Comparison of ENCODE assay signal across 8 mouse cellular contexts in genomic region chr12:41024512-41024911, GRCm38 (mm10). TPM values are rescaled to one million over a fixed set of nuclear protein-coding genes. Genes with fewer than 3 reads are reported as not detected.
DNase-seq lines count a peak whose midpoint lies in the region; ATAC-seq and TF ChIP-seq lines count a peak whose summit lies in the region.

No protein-coding gene starts in this region.

- no peak for TF ChIP-seq RAD21 in MEL (IDR thresholded peaks at IDR 0.05; ENCODE audit: low read depth, low read length)

- no peaks in the 10 kb centered on the region for H3K27me3 ChIP-seq in heart, embryonic 10.5 days (ENCODE audit: insufficient read depth, poor library complexity, severe bottlenecking)
- no peaks in the 10 kb centered on the region for H3K27me3 ChIP-seq in MEL (ENCODE audit: control insufficient read depth in 1 of 2, insufficient read depth in 2 of 2, low read length in 2 of 2)
- H3K27me3 ChIP-seq in heart, postnatal 0 days (ENCODE audit: control insufficient read depth, insufficient read depth, low read length) = no peaks in the 10 kb centered on the region
- H3K27me3 ChIP-seq in midbrain, embryonic 11.5 days (ENCODE audit: control insufficient read depth, insufficient read depth, low read length) = no peaks in the 10 kb centered on the region

- H3K4me2 ChIP-seq in heart, postnatal 0 days (ENCODE audit: low read depth, low read length) = peak overlapping the region; percentile 74
- H3K4me2 ChIP-seq in midbrain, embryonic 11.5 days = peak overlapping the region; percentile 68

- TF ChIP-seq POLR2A in MEL (IDR thresholded peaks at IDR 0.05; ENCODE audit: control insufficient read depth in 1 of 2, insufficient read depth in 1 of 2, low read depth in 1 of 2, low read length in 2 of 2, poor library complexity in 1 of 2) = no peak

- no peak for ATAC-seq in heart, postnatal 0 days (ENCODE audit: insufficient read depth, low read depth)
- no peak for ATAC-seq in midbrain, embryonic 11.5 days (ENCODE audit: low FRiP score)

- peak overlapping the region; percentile 76 for H3K4me3 ChIP-seq in heart, embryonic 10.5 days
- peak overlapping the region; percentile 69 to 91 for H3K4me3 ChIP-seq in MEL (ENCODE audit: control insufficient read depth in 1 of 2, insufficient read depth in 1 of 2, low read depth in 2 of 2, low read length in 2 of 2)
- H3K4me3 ChIP-seq in heart, postnatal 0 days (ENCODE audit: low read depth, low read length) = peak overlapping the region; percentile 72
- peak overlapping the region; percentile 66 for H3K4me3 ChIP-seq in midbrain, embryonic 11.5 days (ENCODE audit: low read depth, low read length)

- 13% methylated on average over 9 of the region's 9 CpGs for WGBS in heart, embryonic 10.5 days
- WGBS in heart, postnatal 0 days = 7% methylated on average over 9 of the region's 9 CpGs
- 19% methylated on average over 9 of the region's 9 CpGs for WGBS in midbrain, embryonic 11.5 days

- intact Hi-C loops in heart, postnatal 14 days (cut with DNase I) = no loop called here

- no peaks in the 10 kb centered on the region for H3K9me3 ChIP-seq in heart, embryonic 10.5 days
- no peaks in the 10 kb centered on the region for H3K9me3 ChIP-seq in MEL (replicated peaks; ENCODE audit: insufficient read depth, low read length)
- 0 out of 2 replicates have a peak, but pooled peaks cover 3% of the 10 kb centered on the region for H3K9me3 ChIP-seq in heart, postnatal 0 days (replicated peaks; ENCODE audit: control insufficient read depth, low read length)
- H3K9me3 ChIP-seq in midbrain, embryonic 11.5 days (ENCODE audit: control insufficient read depth, low read length) = no peaks in the 10 kb centered on the region

- DNase-seq in heart, embryonic 10.5 days (ENCODE audit: low spot score) = no peak
- DNase-seq in heart, postnatal 14 days = no peak
- no peak for DNase-seq in MEL (ENCODE audit: low read depth, low spot score)
- no peak for DNase-seq in heart, postnatal 0 days (ENCODE audit: low spot score)
- DNase-seq in midbrain, embryonic 11.5 days (ENCODE audit: low spot score, missing footprints) = no peak
- DNase-seq in thymus, adult 18-20 months = no peak
- no peak for DNase-seq in urinary bladder, postnatal 14 days (ENCODE audit: low spot score)
- no peak for DNase-seq in urinary bladder, adult 2 months (ENCODE audit: low spot score)

- no peaks in the 10 kb centered on the region for H3K4me1 ChIP-seq in heart, embryonic 10.5 days
- H3K4me1 ChIP-seq in MEL (ENCODE audit: control insufficient read depth in 1 of 2, insufficient read depth in 2 of 2, low read length in 2 of 2) = peaks cover 0 to 5% of the 10 kb centered on the region in 2 experiments; a peak in 2 of 4 replicates
- H3K4me1 ChIP-seq in heart, postnatal 0 days (ENCODE audit: control insufficient read depth, insufficient read depth) = no peaks in the 10 kb centered on the region
- 0 out of 2 replicates have a peak, but pooled peaks cover 2% of the 10 kb centered on the region for H3K4me1 ChIP-seq in midbrain, embryonic 11.5 days (ENCODE audit: control insufficient read depth, insufficient read depth, low read length)

- no peak for TF ChIP-seq EP300 in MEL (IDR thresholded peaks at IDR 0.05; ENCODE audit: low read depth in 1 of 2, low read length in 2 of 2)
- no peak for TF ChIP-seq EP300 in heart, postnatal 0 days (IDR thresholded peaks at IDR 0.05; ENCODE audit: low read depth)

- no peaks in the 10 kb centered on the region; the same call in 1 of the 2 replicates for H3K79me2 ChIP-seq in MEL (ENCODE audit: control insufficient read depth, insufficient read depth, low read length, poor library complexity)

- TF ChIP-seq CTCF in MEL (IDR thresholded peaks at IDR 0.05 in 2 of 3, conservative IDR thresholded peaks at IDR 0.05 in 1 of 3; ENCODE audit: control insufficient read depth in 1 of 3, insufficient read depth in 1 of 3, low read depth in 2 of 3, low read length in 3 of 3, poor library complexity in 1 of 3, severe bottlenecking in 1 of 3) = no peak
- TF ChIP-seq CTCF in heart, postnatal 0 days (IDR thresholded peaks at IDR 0.05; ENCODE audit: low read depth) = no peak

- no peaks in the 10 kb centered on the region for H3K36me3 ChIP-seq in heart, embryonic 10.5 days
- H3K36me3 ChIP-seq in MEL (ENCODE audit: control insufficient read depth in 1 of 2, insufficient read depth in 2 of 2, low read length in 2 of 2) = peaks cover 0 to 6% of the 10 kb centered on the region in 2 experiments; a peak in 2 of 4 replicates
- no peaks in the 10 kb centered on the region for H3K36me3 ChIP-seq in heart, postnatal 0 days (replicated peaks; ENCODE audit: control insufficient read depth, insufficient read depth, low read length)
- no peaks in the 10 kb centered on the region for H3K36me3 ChIP-seq in midbrain, embryonic 11.5 days (ENCODE audit: control insufficient read depth, insufficient read depth, low read length)

- H3K9ac ChIP-seq in MEL (ENCODE audit: control insufficient read depth, low read depth, low read length, poor library complexity, severe bottlenecking) = peak overlapping the region; percentile 80
- H3K9ac ChIP-seq in heart, postnatal 0 days (replicated peaks; ENCODE audit: low read depth, low read length) = peak overlapping the region; percentile 50
- peak overlapping the region; percentile 85 for H3K9ac ChIP-seq in midbrain, embryonic 11.5 days (ENCODE audit: low read length)

- peak overlapping the region; percentile 91 for H3K27ac ChIP-seq in heart, embryonic 10.5 days
- peak overlapping the region; percentile 40 for H3K27ac ChIP-seq in MEL (ENCODE audit: control insufficient read depth, low read depth, low read length)
- H3K27ac ChIP-seq in heart, postnatal 0 days (ENCODE audit: low read depth) = no peak overlapping the region
- H3K27ac ChIP-seq in midbrain, embryonic 11.5 days (ENCODE audit: low read depth, low read length) = no peak overlapping the region

TF ChIP-seq in MEL, 35 proteins besides CTCF, POLR2A, EP300 and RAD21:
- TF ChIP-seq SMC3 (IDR thresholded peaks at IDR 0.05; ENCODE audit: low read depth, low read length) (no peak), MYB (IDR thresholded peaks at IDR 0.05; ENCODE audit: low read depth, low read length) (no peak), TBP (IDR thresholded peaks at IDR 0.05; ENCODE audit: low read depth, low read length) (no peak), POLR2AphosphoS2 (IDR thresholded peaks at IDR 0.05; ENCODE audit: low read length) (no peak)
TF ChIP-seq in MEL: peak in this region for 0.

RNA-seq across cellular contexts. Expression of gene Immp2l, which starts 0.6 kb away (rescaled TPM):
- polyA plus RNA-seq in heart, embryonic 10.5 days (2016; fragmentation: Nextera tagmentation; extraction: Ambion mirVana) = 10.0 and 11.7 TPM in 2 replicates
- 1 to 10 TPM; 8.2 to 9.9 TPM for total RNA-seq in heart, postnatal 14 days (2021)
- 5.0 and 5.6 TPM in 2 replicates for total RNA-seq in MEL (2012; rRNA removed)
- 1 to 10 TPM in 1 of 2 experiments, not detected in 1; 4.0 TPM for polyA plus RNA-seq in MEL (2012; ENCODE audit: insufficient read depth in 1 of 2, insufficient read length in 2 of 2, low read depth in 1 of 2, low replicate concordance in 2 of 2, missing spikeins in 1 of 2)
- 3.6 and 8.5 TPM in 2 replicates for total RNA-seq in heart, postnatal 0 days (2014; rRNA removed; ENCODE audit: low replicate concordance)
- 10.8 and 14.1 TPM in 2 replicates for polyA plus RNA-seq in heart, postnatal 0 days (2015; fragmentation: Nextera tagmentation; extraction: Ambion mirVana)
- 9.1 and 10.2 TPM in 2 replicates for polyA plus RNA-seq in midbrain, embryonic 11.5 days (2014; fragmentation: Nextera tagmentation; extraction: Ambion mirVana)
- polyA plus RNA-seq in urinary bladder, adult 2 months (2012; rRNA removed) = 6.1 and 6.9 TPM in 2 replicates

Comparison
In these comparisons a context has a peak if more than half of its experiments do, and no peak if none do; other contexts are left out.
1. H3K27ac ChIP-seq: peak in heart, embryonic 10.5 days (single experiment) and MEL (single experiment); none in heart, postnatal 0 days (single experiment) and midbrain, embryonic 11.5 days (single experiment).
2. Peak in every context shown above with its lines, with median percentiles within 50 percentile points of each other: H3K4me3 ChIP-seq and H3K9ac ChIP-seq.